In genomic region chr2:38999910-39000586, GRCm38 (mm10) we compare ENCODE assay signal across 20 mouse cellular contexts. TPM values are rescaled to one million over a fixed set of nuclear protein-coding genes. Genes with fewer than 3 reads are reported as not detected.
DNase-seq lines count a peak whose midpoint lies in the region; ATAC-seq and TF ChIP-seq lines count a peak whose summit lies in the region.
"Had no signal": no experiment of that assay in that cellular context is flagged by ENCODE, and none has a peak within 500 bp of the region (broad histone marks: within the 10 kb centered on the region; RNA-seq: fewer than 3 reads in every experiment).

No protein-coding gene starts in this region.

- H3K9me3 ChIP-seq in E14TG2a.4 (ENCODE audit: low read length), result no peaks in the 10 kb centered on the region
- no peaks in the 10 kb centered on the region for H3K9me3 ChIP-seq in intestine, embryonic 16.5 days (ENCODE audit: control insufficient read depth, low read length)
- no peaks in the 10 kb centered on the region for H3K9me3 ChIP-seq in liver, postnatal 0 days (ENCODE audit: low read length)
- H3K9me3 ChIP-seq in hindbrain, embryonic 14.5 days (ENCODE audit: control insufficient read depth, low read length), result no peaks in the 10 kb centered on the region
- H3K9me3 ChIP-seq: embryonic facial prominence, embryonic 12.5 days; hindbrain, embryonic 15.5 days; midbrain, embryonic 15.5 days; neural tube, embryonic 13.5 days had no signal

- no peak for ATAC-seq in intestine, embryonic 16.5 days
- no peak for ATAC-seq in liver, postnatal 0 days
- no peak for ATAC-seq in hindbrain, embryonic 14.5 days (ENCODE audit: low FRiP score)
- ATAC-seq in erythroid progenitor cell, adult 5-6 weeks (replicated peaks; ENCODE audit: low FRiP score, poor library complexity, severe bottlenecking), result no peak
- ATAC-seq: CD4-positive, CD25-positive, alpha-beta regulatory T cell, adult 4 months; midbrain, embryonic 15.5 days had no signal

- H3K27ac ChIP-seq in intestine, embryonic 16.5 days (ENCODE audit: low read length), result 0 out of 2 replicates have a peak overlapping the region, but pooled peaks have one; percentile 7
- no peak overlapping the region for H3K27ac ChIP-seq in liver, postnatal 0 days (ENCODE audit: low read depth)
- H3K27ac ChIP-seq in hindbrain, embryonic 14.5 days, result no peak overlapping the region
- H3K27ac ChIP-seq: embryonic facial prominence, embryonic 12.5 days; hindbrain, embryonic 15.5 days; macrophage; midbrain, embryonic 15.5 days; neural tube, embryonic 13.5 days had no signal

- no peak overlapping the region for H3K4me2 ChIP-seq in intestine, embryonic 16.5 days (ENCODE audit: low read depth, low read length)
- no peak overlapping the region for H3K4me2 ChIP-seq in liver, postnatal 0 days (ENCODE audit: low read depth, low read length)
- no peak overlapping the region for H3K4me2 ChIP-seq in hindbrain, embryonic 14.5 days (replicated peaks)
- H3K4me2 ChIP-seq: embryonic facial prominence, embryonic 12.5 days; hindbrain, embryonic 15.5 days; midbrain, embryonic 15.5 days; neural tube, embryonic 13.5 days had no signal

- no peak for TF ChIP-seq CTCF in E14TG2a.4 (conservative IDR thresholded peaks at IDR 0.05; ENCODE audit: low read length)
- TF ChIP-seq CTCF in liver, postnatal 0 days (IDR thresholded peaks at IDR 0.05; ENCODE audit: low read depth), result no peak

- H3K27me3 ChIP-seq in E14TG2a.4 (ENCODE audit: insufficient read depth, low read length), result peaks cover 17% of the 10 kb centered on the region; the same call in 1 of the 2 replicates
- no peaks in the 10 kb centered on the region for H3K27me3 ChIP-seq in intestine, embryonic 16.5 days (replicated peaks; ENCODE audit: control insufficient read depth, insufficient read depth, low read length)
- H3K27me3 ChIP-seq in liver, postnatal 0 days (ENCODE audit: insufficient read depth, low read length), result no peaks in the 10 kb centered on the region
- no peaks in the 10 kb centered on the region for H3K27me3 ChIP-seq in hindbrain, embryonic 14.5 days (ENCODE audit: control insufficient read depth, insufficient read depth, low read length)
- H3K27me3 ChIP-seq: embryonic facial prominence, embryonic 12.5 days; hindbrain, embryonic 15.5 days had no signal

- peak; percentile 36 for DNase-seq in kidney, adult 18-20 months
- no peak for DNase-seq in kidney, postnatal 10 days
- DNase-seq in liver, postnatal 0 days, result peak; percentile 20
- no peak for DNase-seq in hindbrain, embryonic 14.5 days (ENCODE audit: low spot score)
- DNase-seq: adrenal gland, adult 2 months; cerebellum, adult 2 months; layer of hippocampus, adult 9-11 months; left cerebral cortex, postnatal 4 days; lung, adult 2 months; retina, postnatal 1 day; thymus, postnatal 4 days had no signal

- TF ChIP-seq EP300 in liver, postnatal 0 days (IDR thresholded peaks at IDR 0.05; ENCODE audit: low read depth), result no peak

- 62% methylated on average over 8 of the region's 8 CpGs for WGBS in intestine, embryonic 16.5 days
- WGBS in liver, postnatal 0 days (ENCODE audit: insufficient replicate concordance), result 64% methylated on average over 8 of the region's 8 CpGs
- 69% methylated on average over 8 of the region's 8 CpGs for WGBS in hindbrain, embryonic 14.5 days

- peaks cover 62% of the 10 kb centered on the region for H3K4me1 ChIP-seq in E14TG2a.4 (replicated peaks; ENCODE audit: low read depth, low read length)
- H3K4me1 ChIP-seq in intestine, embryonic 16.5 days (ENCODE audit: control insufficient read depth, insufficient read depth, low read length), result peaks cover 32% of the 10 kb centered on the region
- H3K4me1 ChIP-seq in liver, postnatal 0 days (ENCODE audit: insufficient read depth), result peaks cover 34% of the 10 kb centered on the region
- peaks cover 19% of the 10 kb centered on the region for H3K4me1 ChIP-seq in hindbrain, embryonic 14.5 days (replicated peaks; ENCODE audit: control insufficient read depth, insufficient read depth, low read length)

- H3K4me3 ChIP-seq in E14TG2a.4 (replicated peaks; ENCODE audit: low read length), result peak overlapping the region; percentile 98; the same call in 1 of the 2 replicates
- no peak overlapping the region for H3K4me3 ChIP-seq in intestine, embryonic 16.5 days (ENCODE audit: low read length)
- no peak overlapping the region for H3K4me3 ChIP-seq in liver, postnatal 0 days (ENCODE audit: low read depth, low read length)
- no peak overlapping the region for H3K4me3 ChIP-seq in hindbrain, embryonic 14.5 days (replicated peaks; ENCODE audit: low read length)
- H3K4me3 ChIP-seq: embryonic facial prominence, embryonic 12.5 days; hindbrain, embryonic 15.5 days; midbrain, embryonic 15.5 days; neural tube, embryonic 13.5 days had no signal

- peaks cover 53% of the 10 kb centered on the region for H3K36me3 ChIP-seq in E14TG2a.4 (ENCODE audit: insufficient read depth, low read length)
- H3K36me3 ChIP-seq in intestine, embryonic 16.5 days (ENCODE audit: control insufficient read depth, insufficient read depth, low read length), result peaks cover 17% of the 10 kb centered on the region
- H3K36me3 ChIP-seq in liver, postnatal 0 days (replicated peaks; ENCODE audit: insufficient read depth, low read length), result peaks cover 39% of the 10 kb centered on the region
- peaks cover 43% of the 10 kb centered on the region for H3K36me3 ChIP-seq in hindbrain, embryonic 14.5 days (replicated peaks; ENCODE audit: control insufficient read depth, insufficient read depth)

- H3K9ac ChIP-seq in intestine, embryonic 16.5 days (ENCODE audit: low read depth, low read length), result no peak overlapping the region
- no peak overlapping the region for H3K9ac ChIP-seq in liver, postnatal 0 days (replicated peaks)
- no peak overlapping the region for H3K9ac ChIP-seq in hindbrain, embryonic 14.5 days
- H3K9ac ChIP-seq: embryonic facial prominence, embryonic 12.5 days; hindbrain, embryonic 15.5 days; midbrain, embryonic 15.5 days; neural tube, embryonic 13.5 days had no signal

RNA-seq across cellular contexts. Expression of gene Wdr38, which starts 2.8 kb away (rescaled TPM):
- polyA plus RNA-seq in intestine, embryonic 16.5 days (2015; fragmentation: Nextera tagmentation; extraction: Ambion mirVana), result 1.4 and 1.7 TPM in 2 replicates
- 0.53 and 0.60 TPM in 2 replicates for polyA plus RNA-seq in liver, postnatal 0 days (2015; fragmentation: Nextera tagmentation; extraction: Ambion mirVana)
- 1.1 and 1.2 TPM in 2 replicates for polyA plus RNA-seq in hindbrain, embryonic 14.5 days (2014; fragmentation: Nextera tagmentation; extraction: Ambion mirVana)
- 0.72 TPM in 1 of 2 replicates, not detected in the other for total RNA-seq in erythroid progenitor cell, adult 5-6 weeks (2015; ENCODE audit: low replicate concordance)
- 0.13 TPM in 1 of 2 replicates, not detected in the other for total RNA-seq in erythroid progenitor cell, adult 5-6 weeks (2017; ENCODE audit: low replicate concordance)

RNA-seq across cellular contexts. Expression of gene Arpc5l, which starts 5.1 kb away (rescaled TPM):
- 84.0 and 92.7 TPM in 2 replicates for polyA plus RNA-seq in intestine, embryonic 16.5 days (2015; fragmentation: Nextera tagmentation; extraction: Ambion mirVana)
- polyA plus RNA-seq in liver, postnatal 0 days (2015; fragmentation: Nextera tagmentation; extraction: Ambion mirVana), result 59.3 and 60.7 TPM in 2 replicates
- polyA plus RNA-seq in hindbrain, embryonic 14.5 days (2014; fragmentation: Nextera tagmentation; extraction: Ambion mirVana), result 146 and 155 TPM in 2 replicates
- 31.9 and 56.6 TPM in 2 replicates for total RNA-seq in erythroid progenitor cell, adult 5-6 weeks (2015; ENCODE audit: low replicate concordance)
- total RNA-seq in erythroid progenitor cell, adult 5-6 weeks (2017; ENCODE audit: low replicate concordance), result 33.6 and 47.9 TPM in 2 replicates

RNA-seq across cellular contexts. Expression of gene Rpl35, which starts 5.4 kb away (rescaled TPM):
- polyA plus RNA-seq in intestine, embryonic 16.5 days (2015; fragmentation: Nextera tagmentation; extraction: Ambion mirVana), result 800 and 859 TPM in 2 replicates
- 574 and 582 TPM in 2 replicates for polyA plus RNA-seq in liver, postnatal 0 days (2015; fragmentation: Nextera tagmentation; extraction: Ambion mirVana)
- polyA plus RNA-seq in hindbrain, embryonic 14.5 days (2014; fragmentation: Nextera tagmentation; extraction: Ambion mirVana), result 580 and 697 TPM in 2 replicates
- total RNA-seq in erythroid progenitor cell, adult 5-6 weeks (2015; ENCODE audit: low replicate concordance), result 226 and 288 TPM in 2 replicates
- 201 and 298 TPM in 2 replicates for total RNA-seq in erythroid progenitor cell, adult 5-6 weeks (2017; ENCODE audit: low replicate concordance)

Comparison
In these comparisons a context has a peak if more than half of its experiments do, and no peak if none do; other contexts are left out.
1. DNase-seq: peak in kidney, adult 18-20 months (single experiment) and liver, postnatal 0 days (single experiment); none in kidney, postnatal 10 days (single experiment) and hindbrain, embryonic 14.5 days (single experiment).